Mouse (Mus musculus) myocyte (in vitro differentiated cells): ENCODE results near the gene Tdrd7.

ENCODE experiments used
- E2F4 ChIP-seq: IDR thresholded peaks from one replicate; pipeline ENCODE4 v1.6.1; 2011; ENCODE audit warnings: mild to moderate bottlenecking, control low read depth, moderate library complexity; ENCODE audit not compliant: insufficient read depth
- MAX ChIP-seq: IDR thresholded peaks from one replicate; pipeline ENCODE4 v1.6.1; 2011; ENCODE audit warnings: low read depth, mild to moderate bottlenecking, control low read depth
- MYOD1 ChIP-seq, 3 experiments: IDR thresholded peaks; one replicate each; pipeline ENCODE4 v1.6.1; 2011; ENCODE audit warnings: control low read depth in 2 of 3, low read depth in 2 of 3, mild to moderate bottlenecking in 2 of 3, moderate library complexity in 1 of 3; ENCODE audit not compliant: insufficient read length in 2 of 3, control insufficient read depth in 1 of 3
- MYOG ChIP-seq, 3 experiments: IDR thresholded peaks; one replicate each; pipeline ENCODE4 v1.6.1; 2011; ENCODE audit warnings: control low read depth in 2 of 3, low read depth in 2 of 3, mild to moderate bottlenecking in 2 of 3; ENCODE audit not compliant: insufficient read length in 2 of 3, control insufficient read depth in 1 of 3, insufficient read depth in 1 of 3
- POLR2A ChIP-seq: IDR thresholded peaks from one replicate; pipeline ENCODE4 v1.6.1; 2011; ENCODE audit warnings: low read depth, mild to moderate bottlenecking, control low read depth, moderate library complexity; ENCODE audit not compliant: insufficient read length
- POLR2AphosphoS2 ChIP-seq: IDR thresholded peaks from one replicate; pipeline ENCODE4 v1.6.1; 2011; ENCODE audit warnings: low read depth, control low read depth; ENCODE audit not compliant: insufficient read length
- REST ChIP-seq: IDR thresholded peaks from one replicate; pipeline ENCODE4 v1.6.1; 2011; ENCODE audit warnings: mild to moderate bottlenecking, control low read depth, moderate library complexity; ENCODE audit not compliant: insufficient read depth, insufficient read length
- SRF ChIP-seq: IDR thresholded peaks from one replicate; pipeline ENCODE4 v1.6.1; 2011; ENCODE audit warnings: low read depth; ENCODE audit not compliant: control insufficient read depth, insufficient read length
- TCF12 ChIP-seq: IDR thresholded peaks from one replicate; pipeline ENCODE4 v1.6.1; 2011; ENCODE audit warnings: mild to moderate bottlenecking, control low read depth; ENCODE audit not compliant: poor library complexity, insufficient read depth, severe bottlenecking
- USF1 ChIP-seq: IDR thresholded peaks from one replicate; pipeline ENCODE4 v1.6.1; 2011; ENCODE audit warnings: low read depth, mild to moderate bottlenecking, control low read depth, moderate library complexity

GRCm38 (mm10) chr4:46064263-46064662 is 99.1 kb downstream of the Tdrd7 start:
- TF ChIP-seq POLR2AphosphoS2 (no peak), POLR2A (no peak), REST (no peak), E2F4 (no peak), MYOG (IDR thresholded peaks at IDR 0.05; ENCODE audit: control insufficient read depth in 1 of 3, insufficient read depth in 1 of 3, insufficient read length in 2 of 3, low read depth in 2 of 3) (peak in 1 of 3 experiments; percentile 30), TCF12 (no peak), MYOD1 (IDR thresholded peaks at IDR 0.05; ENCODE audit: control insufficient read depth in 1 of 3, insufficient read length in 2 of 3, low read depth in 2 of 3) (no peak), USF1 (no peak), SRF (no peak), MAX (no peak)
